Mouse (Mus musculus) adrenal gland, adult 10 weeks (tissue): ENCODE results near the gene Gm10310. TPM values are rescaled to one million over a fixed set of nuclear protein-coding genes. Genes with fewer than 3 reads are reported as not detected.

ENCODE experiments used
- polyA plus RNA-seq: library from polyadenylated mRNA; stranded (reverse); fragments of 350-450 nt; fragmentation: Illumina TruSeq; extraction: RNeasy Lipid Tissue Mini Kit (QIAGEN cat#74804); gene quantifications from one replicate; pipeline ENCODE4 v1.2.3, GENCODE M21; 2014; ENCODE audit warnings: low read depth, low replicate concordance

Gene Gm10310
- polyA plus RNA-seq = not detected

DNA sequence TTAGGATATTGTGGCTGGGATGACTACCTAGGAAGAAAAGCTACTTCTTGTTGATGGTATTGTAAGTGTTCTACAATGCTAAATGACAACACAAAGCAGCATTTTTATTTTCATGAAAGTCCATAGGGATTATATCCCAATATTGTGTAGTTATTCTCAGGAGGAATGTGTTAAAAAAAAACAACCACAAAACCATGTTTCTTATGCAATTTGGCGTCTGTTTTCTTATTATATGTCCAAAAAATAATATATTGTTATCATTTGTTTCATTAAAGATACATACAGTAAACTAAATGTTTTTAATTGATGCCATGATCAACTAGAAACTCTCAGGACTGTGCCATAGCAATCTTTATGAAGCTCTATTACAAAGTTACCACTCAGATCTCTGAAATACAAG, at the start of gene Gm10310:
Gene Gm10310 (minus strand): TSS at position 101 of the 400 bp plus-strand sequence.

DNA sequence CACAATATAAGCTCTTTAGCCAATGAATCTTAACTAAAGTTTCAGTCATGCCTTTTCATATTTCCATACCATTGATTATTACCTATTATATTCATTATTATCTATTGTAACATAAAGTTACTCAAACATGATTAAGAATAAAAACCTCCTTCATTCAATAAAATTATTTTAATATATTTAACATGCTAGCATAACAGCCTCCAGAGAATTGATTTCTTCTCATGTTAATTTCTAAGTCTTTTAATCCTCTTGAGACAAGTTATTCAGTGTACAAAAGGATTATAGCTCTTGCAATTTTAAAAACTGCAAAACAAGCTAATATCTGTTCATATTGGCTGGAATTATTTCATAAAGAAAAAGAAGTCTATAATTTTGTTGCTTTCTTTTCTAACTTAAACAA, 45.2 kb upstream of the Gm10310 start, which contains the start of gene Olfr821:
Gene Olfr821 (plus strand): TSS at position 301 of the 400 bp plus-strand sequence.

DNA sequence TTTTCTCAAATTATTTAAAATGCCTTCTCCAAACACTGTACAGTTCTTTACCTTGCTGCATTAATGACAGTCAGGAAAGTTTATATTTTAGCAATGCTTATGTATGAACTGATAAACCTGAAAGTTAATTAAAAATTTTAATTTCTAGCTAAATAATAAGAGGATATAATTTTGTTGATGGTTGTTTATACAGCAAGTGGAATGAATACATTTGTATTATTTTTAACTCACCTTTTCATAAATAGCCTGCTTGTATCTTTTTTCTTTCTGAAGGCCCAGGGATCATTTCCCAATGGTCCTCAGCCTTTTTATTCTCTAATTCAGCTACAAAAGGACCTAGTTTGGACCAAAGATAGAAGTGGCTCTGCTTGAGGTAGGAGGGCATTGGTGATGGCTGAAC, 27.5 kb upstream of the Gm10310 start, which contains the start of gene Olfr820:
Gene Olfr820 (plus strand): TSS at position 301 of the 400 bp plus-strand sequence.

DNA sequence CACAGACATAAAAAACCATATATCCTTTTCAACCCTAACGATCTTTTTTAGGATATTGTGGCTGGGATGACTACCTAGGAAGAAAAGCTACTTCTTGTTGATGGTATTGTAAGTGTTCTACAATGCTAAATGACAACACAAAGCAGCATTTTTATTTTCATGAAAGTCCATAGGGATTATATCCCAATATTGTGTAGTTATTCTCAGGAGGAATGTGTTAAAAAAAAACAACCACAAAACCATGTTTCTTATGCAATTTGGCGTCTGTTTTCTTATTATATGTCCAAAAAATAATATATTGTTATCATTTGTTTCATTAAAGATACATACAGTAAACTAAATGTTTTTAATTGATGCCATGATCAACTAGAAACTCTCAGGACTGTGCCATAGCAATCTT, 8.8 kb downstream of the Gm10310 start, which contains the start of gene Olfr247:
Gene Olfr247 (minus strand): TSS at position 101 of the 400 bp plus-strand sequence.

DNA sequence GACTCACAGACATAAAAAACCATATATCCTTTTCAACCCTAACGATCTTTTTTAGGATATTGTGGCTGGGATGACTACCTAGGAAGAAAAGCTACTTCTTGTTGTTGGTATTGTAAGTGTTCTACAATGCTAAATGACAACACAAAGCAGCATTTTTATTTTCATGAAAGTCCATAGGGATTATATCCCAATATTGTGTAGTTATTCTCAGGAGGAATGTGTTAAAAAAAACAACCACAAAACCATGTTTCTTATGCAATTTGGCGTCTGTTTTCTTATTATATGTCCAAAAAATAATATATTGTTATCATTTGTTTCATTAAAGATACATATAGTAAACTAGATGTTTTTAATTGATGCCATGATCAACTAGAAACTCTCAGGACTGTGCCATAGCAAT, 17.7 kb downstream of the Gm10310 start, which contains the start of gene Olfr819:
Gene Olfr819 (minus strand): TSS at position 101 of the 400 bp plus-strand sequence.

DNA sequence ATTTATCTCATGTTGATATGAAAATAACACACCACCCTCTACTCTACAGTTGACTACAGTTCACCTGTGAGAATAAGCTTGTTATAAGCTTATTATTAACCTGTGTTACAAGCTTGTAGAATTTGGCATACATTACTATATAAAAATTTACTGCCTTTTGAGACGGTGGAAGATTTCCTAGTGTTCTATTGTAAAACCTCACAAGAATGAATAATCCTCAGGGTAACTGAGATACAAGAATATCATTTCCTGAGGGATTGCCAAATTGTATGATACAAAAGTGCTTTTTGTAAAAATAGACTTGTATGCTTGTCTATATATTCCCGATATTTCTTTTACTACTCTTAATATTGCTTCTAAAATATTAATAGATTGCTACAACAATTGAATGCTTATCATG, 35.9 kb downstream of the Gm10310 start, which contains the start of gene Olfr818:
Gene Olfr818 (minus strand): TSS at position 101 of the 400 bp plus-strand sequence.

Other genes starting within 250 kb of the Gm10310 start
- not detected for gene Olfr806, start 243.1 kb downstream of the Gm10310 start, polyA plus RNA-seq
- gene Olfr807, start 227.3 kb downstream of the Gm10310 start, polyA plus RNA-seq = not detected
- not detected for gene Olfr808, start 219.6 kb downstream of the Gm10310 start, polyA plus RNA-seq
- not detected for gene Olfr809, start 210.4 kb downstream of the Gm10310 start, polyA plus RNA-seq
- gene Olfr810, start 190.1 kb downstream of the Gm10310 start, polyA plus RNA-seq = not detected
- not detected for gene Olfr811, start 180.7 kb downstream of the Gm10310 start, polyA plus RNA-seq
- gene Olfr812, start 139.0 kb downstream of the Gm10310 start, polyA plus RNA-seq = not detected
- gene Olfr813, start 129.7 kb downstream of the Gm10310 start, polyA plus RNA-seq = not detected
- gene Olfr814, start 105.2 kb downstream of the Gm10310 start, polyA plus RNA-seq = not detected
- gene Olfr815, start 79.2 kb downstream of the Gm10310 start, polyA plus RNA-seq = not detected
- gene Olfr816, start 69.5 kb downstream of the Gm10310 start, polyA plus RNA-seq = not detected
- gene Olfr818, start 36.0 kb downstream of the Gm10310 start, polyA plus RNA-seq = not detected
- gene Olfr819, start 17.8 kb downstream of the Gm10310 start, polyA plus RNA-seq = not detected
- gene Olfr247, start 8.9 kb downstream of the Gm10310 start, polyA plus RNA-seq = not detected
- gene Olfr820, start 27.6 kb upstream of the Gm10310 start, polyA plus RNA-seq = not detected
- not detected for gene Olfr821, start 45.3 kb upstream of the Gm10310 start, polyA plus RNA-seq
- not detected for gene Olfr822, start 86.1 kb upstream of the Gm10310 start, polyA plus RNA-seq
- gene Olfr823, start 130.3 kb upstream of the Gm10310 start, polyA plus RNA-seq = not detected
- gene Olfr824, start 144.9 kb upstream of the Gm10310 start, polyA plus RNA-seq = not detected
- not detected for gene Olfr825, start 181.7 kb upstream of the Gm10310 start, polyA plus RNA-seq
- gene Olfr826, start 199.1 kb upstream of the Gm10310 start, polyA plus RNA-seq = not detected
- not detected for gene Olfr827, start 229.3 kb upstream of the Gm10310 start, polyA plus RNA-seq